Mouse (Mus musculus): ENCODE measurements around the gene Adcy3.

GRCm38 (mm10) chr12:4209196-4209595, 76.3 kb downstream of the Adcy3 start:
- TF ChIP-seq CTCF (IDR thresholded peaks at IDR 0.05; ENCODE audit: extremely low read depth, insufficient read depth, low read length) = no peak
- TF ChIP-seq POLR2A (IDR thresholded peaks at IDR 0.05; ENCODE audit: extremely low read depth, insufficient read depth, low read length) = no peak
